Mouse (Mus musculus) small intestine, adult 2 months (tissue): ENCODE results near the gene Ccdc63.

Experiments used
- CTCF ChIP-seq: fragments of 200-500 bp; IDR thresholded peaks from 2 replicates; pipeline ENCODE4 v1.5.1; 2012; ENCODE audit warnings: low read depth, mild to moderate bottlenecking, control low read depth, inconsistent platforms, low read length, moderate library complexity, mixed read lengths; ENCODE audit not compliant: insufficient replicate concordance, insufficient read length; ENCODE audit errors: extremely low read depth
- POLR2A ChIP-seq: fragments of 200-500 bp; IDR thresholded peaks from 2 replicates; pipeline ENCODE4 v1.6.1; 2012; ENCODE audit warnings: low read depth, mild to moderate bottlenecking, control low read depth, inconsistent platforms, low read length, moderate library complexity

DNA sequence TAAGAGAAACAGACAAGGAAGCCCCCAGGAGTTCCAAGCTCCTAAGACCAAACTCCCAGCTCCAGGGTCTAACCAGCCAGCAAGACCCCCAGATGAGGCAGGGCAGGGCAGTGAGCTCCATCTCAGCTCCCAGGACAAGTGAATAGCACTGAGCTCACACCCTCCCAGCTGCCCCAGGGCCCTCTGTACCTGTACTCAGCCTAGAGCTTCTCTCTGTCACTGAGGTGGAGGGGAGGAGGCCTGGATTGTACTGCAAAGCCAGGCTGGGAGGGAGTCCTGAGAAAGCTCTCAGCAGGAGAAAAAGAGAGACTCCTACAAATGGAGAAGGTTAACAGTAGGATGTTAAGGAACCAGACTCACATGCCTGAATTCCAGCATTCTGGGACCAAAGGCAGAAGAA lies 6.0 kb upstream of the Ccdc63 start:
- TF ChIP-seq CTCF (no peak), POLR2A (no peak)
